Mouse (Mus musculus): ENCODE measurements around the gene Cfap45. TPM values are rescaled to one million over a fixed set of nuclear protein-coding genes. Genes with fewer than 3 reads are reported as not detected.
A peak's percentile ranks its signal among the peaks of the same experiment; 100 is the strongest.

The Cfap45 gene
- total RNA-seq, 2 experiments from 2014 or later: 4.2 to 4.8 TPM

GRCm38 (mm10) chr1:172513525-172514212 is 6.9 kb upstream of the Cfap45 start:
- H3K27ac ChIP-seq: peak overlapping the region; percentile 70
- DNase-seq (ENCODE audit: low spot score in 2 of 2): no peak

GRCm38 (mm10) chr1:172514213-172514529 is 6.4 kb upstream of the Cfap45 start:
- TF ChIP-seq CTCF (conservative IDR thresholded peaks at IDR 0.05): no peak
- H3K4me3 ChIP-seq: no peak overlapping the region
- DNase-seq (ENCODE audit: low spot score in 2 of 2): no peak
- H3K27ac ChIP-seq: peak overlapping the region; percentile 70; the same call in 1 of the 2 replicates

More at GRCm38 (mm10) chr1:172513525-172514212, 6.9 kb upstream of the Cfap45 start:
- TF ChIP-seq CTCF (conservative IDR thresholded peaks at IDR 0.05): no peak
- H3K4me3 ChIP-seq: no peak overlapping the region

GRCm38 (mm10) chr1:172514551-172515268 is 5.9 kb upstream of the Cfap45 start:
- no peak for DNase-seq (ENCODE audit: low spot score in 2 of 2)
- peak overlapping the region; percentile 70; the same call in 1 of the 2 replicates for H3K27ac ChIP-seq
- TF ChIP-seq CTCF (conservative IDR thresholded peaks at IDR 0.05): no peak
- no peak overlapping the region for H3K4me3 ChIP-seq

- no peak for TF ChIP-seq CTCF (conservative IDR thresholded peaks at IDR 0.05)
- DNase-seq (ENCODE audit: low spot score in 2 of 2): no peak
- Histone ChIP-seq H3K27ac (no peak overlapping the region), H3K4me3 (no peak overlapping the region)
Measured at GRCm38 (mm10) chr1:172515396-172515795, 5.2 kb upstream of the Cfap45 start.

- TF ChIP-seq CTCF (conservative IDR thresholded peaks at IDR 0.05): peak; percentile 73
- H3K27ac ChIP-seq: no peak overlapping the region
- H3K4me3 ChIP-seq: no peak overlapping the region
- DNase-seq (ENCODE audit: low spot score in 2 of 2): no peak
Measured at GRCm38 (mm10) chr1:172518013-172518412, 2.6 kb upstream of the Cfap45 start.

- DNase-seq (ENCODE audit: low spot score in 2 of 2): no peak
- no peak overlapping the region for H3K27ac ChIP-seq
- TF ChIP-seq CTCF (conservative IDR thresholded peaks at IDR 0.05): no peak
- no peak overlapping the region for H3K4me3 ChIP-seq
Measured at GRCm38 (mm10) chr1:172519644-172520043, 957 bp upstream of the Cfap45 start.

GRCm38 (mm10) chr1:172522524-172522923 is 1.9 kb downstream of the Cfap45 start:
- DNase-seq (ENCODE audit: low spot score in 2 of 2): no peak
- no peak for TF ChIP-seq CTCF (conservative IDR thresholded peaks at IDR 0.05)

GRCm38 (mm10) chr1:172523699-172524101 is 3.1 kb downstream of the Cfap45 start:
- TF ChIP-seq CTCF (conservative IDR thresholded peaks at IDR 0.05): no peak
- Histone ChIP-seq H3K27ac (no peak overlapping the region), H3K4me3 (no peak overlapping the region)
- DNase-seq (ENCODE audit: low spot score in 2 of 2): no peak

More at GRCm38 (mm10) chr1:172522524-172522923, 1.9 kb downstream of the Cfap45 start:
- no peak overlapping the region for H3K4me3 ChIP-seq
- no peak overlapping the region for H3K27ac ChIP-seq

- H3K27ac ChIP-seq: no peak overlapping the region; the same call in 1 of the 2 replicates
- TF ChIP-seq CTCF (conservative IDR thresholded peaks at IDR 0.05): peak; percentile 46
- DNase-seq (ENCODE audit: low spot score in 2 of 2): no peak
- no peak overlapping the region for H3K4me3 ChIP-seq
Measured at GRCm38 (mm10) chr1:172525027-172525764, 4.6 kb downstream of the Cfap45 start.

- peak overlapping the region; percentile 24; the same call in 1 of the 2 replicates for H3K4me3 ChIP-seq
- no peak overlapping the region for H3K27ac ChIP-seq
- no peak for TF ChIP-seq CTCF (conservative IDR thresholded peaks at IDR 0.05)
- DNase-seq (ENCODE audit: low spot score in 2 of 2): no peak
Measured at GRCm38 (mm10) chr1:172525971-172526370, 5.4 kb downstream of the Cfap45 start.

- no peak for DNase-seq (ENCODE audit: low spot score in 2 of 2)
- no peak overlapping the region for H3K27ac ChIP-seq
- TF ChIP-seq CTCF (conservative IDR thresholded peaks at IDR 0.05): no peak
- peak overlapping the region; percentile 24; the same call in 1 of the 2 replicates for H3K4me3 ChIP-seq
Measured at GRCm38 (mm10) chr1:172526380-172527081, 5.9 kb downstream of the Cfap45 start.

GRCm38 (mm10) chr1:172527431-172527830 is 6.8 kb downstream of the Cfap45 start:
- no peak for DNase-seq (ENCODE audit: low spot score in 2 of 2)
- no peak overlapping the region for H3K4me3 ChIP-seq
- TF ChIP-seq CTCF (conservative IDR thresholded peaks at IDR 0.05): no peak

More at GRCm38 (mm10) chr1:172527431-172527830, 6.8 kb downstream of the Cfap45 start:
- H3K27ac ChIP-seq: no peak overlapping the region
